Mouse (Mus musculus): ENCODE data around the gene Vps45. TPM values are rescaled to one million over a fixed set of nuclear protein-coding genes. Genes with fewer than 3 reads are reported as not detected.
A peak's percentile ranks its signal among the peaks of the same experiment; 100 is the strongest.

The Vps45 gene
- total and polyA plus RNA-seq, 3 experiments: 20.6 to 92.0 (median 28.9) TPM

DNA sequence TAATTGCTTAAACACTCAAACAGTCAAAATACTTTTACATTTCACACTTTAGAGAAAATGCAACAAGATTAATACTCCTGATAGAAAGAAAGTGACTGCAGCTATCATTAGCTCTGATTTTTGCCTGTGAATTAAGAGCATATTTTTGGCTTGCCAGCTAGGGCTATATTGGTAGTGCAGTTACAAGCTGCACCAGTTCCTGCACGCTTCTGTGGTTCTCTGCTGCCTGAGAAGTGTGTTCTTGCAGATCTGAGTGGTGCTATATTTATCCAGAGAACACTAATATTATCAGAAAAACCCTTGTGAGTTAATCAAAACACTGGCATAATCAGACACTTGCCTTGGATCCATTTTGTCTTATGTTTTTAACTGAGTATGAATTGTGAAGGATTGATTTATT, 15.2 kb downstream of the Vps45 start:
- TF ChIP-seq SIN3A (IDR thresholded peaks at IDR 0.05; ENCODE audit: low read length): no peak
- TF ChIP-seq BHLHE40 (IDR thresholded peaks at IDR 0.05; ENCODE audit: borderline replicate concordance, low read depth, low read length): no peak
- TF ChIP-seq USF1 (IDR thresholded peaks at IDR 0.05; ENCODE audit: low read depth, low read length): no peak
- TF ChIP-seq ZNF384 (IDR thresholded peaks at IDR 0.05; ENCODE audit: low read depth, low read length): no peak
- no peak for TF ChIP-seq ZC3H11A (IDR thresholded peaks at IDR 0.05; ENCODE audit: low read depth, low read length)
- no peak for TF ChIP-seq MYC (IDR thresholded peaks at IDR 0.05; ENCODE audit: low read depth, low read length)
- TF ChIP-seq KAT2A (conservative IDR thresholded peaks at IDR 0.05; ENCODE audit: low read depth, low read length): no peak
- no peak for TF ChIP-seq GABPA (IDR thresholded peaks at IDR 0.05; ENCODE audit: low read depth, low read length)
- TF ChIP-seq RCOR1 (IDR thresholded peaks at IDR 0.05; ENCODE audit: low read depth, low read length): no peak
- Histone ChIP-seq H3K4me1 (ENCODE audit: control insufficient read depth in 1 of 2, insufficient read depth in 2 of 2, low read length in 2 of 2) (no peaks in the 10 kb centered on the region), H3K9ac (ENCODE audit: control insufficient read depth, low read depth, low read length, poor library complexity, severe bottlenecking) (no peak overlapping the region), H3K79me2 (ENCODE audit: control insufficient read depth, insufficient read depth, low read length, poor library complexity) (no peaks in the 10 kb centered on the region), H3K27me3 (ENCODE audit: control insufficient read depth in 1 of 2, insufficient read depth in 2 of 2, low read length in 2 of 2) (no peaks in the 10 kb centered on the region), H3K9me3 (replicated peaks; ENCODE audit: insufficient read depth, low read length) (no peaks in the 10 kb centered on the region), H3K4me3 (ENCODE audit: control insufficient read depth in 1 of 2, insufficient read depth in 1 of 2, low read depth in 2 of 2, low read length in 2 of 2) (no peak overlapping the region), H3K36me3 (ENCODE audit: control insufficient read depth in 1 of 2, insufficient read depth in 2 of 2, low read length in 2 of 2) (no peaks in the 10 kb centered on the region; a peak in 1 of 4 replicates), H3K27ac (ENCODE audit: control insufficient read depth, low read depth, low read length) (no peak overlapping the region)
- no peak for DNase-seq (ENCODE audit: low read depth, low spot score)

DNA sequence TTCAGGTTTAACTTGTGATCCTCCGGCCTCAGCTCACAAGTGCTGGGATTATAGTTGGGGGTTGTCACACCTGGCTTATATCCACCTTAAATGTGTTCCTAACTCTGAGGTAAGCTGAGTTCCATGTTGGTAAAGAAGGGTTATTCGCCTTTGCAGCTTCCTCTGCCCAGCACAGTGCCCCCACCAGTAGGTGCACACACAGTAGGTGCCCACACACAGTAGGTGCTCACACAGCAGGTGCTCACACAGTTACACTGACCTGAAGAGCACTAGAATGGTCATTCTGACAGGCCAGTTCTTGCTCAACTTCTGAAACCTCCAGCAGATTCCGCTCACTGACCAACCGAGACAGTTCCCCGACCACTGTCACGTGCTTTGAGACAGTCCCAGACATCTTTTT, 17.2 kb downstream of the Vps45 start:
- TF ChIP-seq USF1 (IDR thresholded peaks at IDR 0.05; ENCODE audit: low read depth, low read length): no peak
- no peak for TF ChIP-seq NELFE (IDR thresholded peaks at IDR 0.05; ENCODE audit: low read depth, low read length)
- TF ChIP-seq POLR2A (IDR thresholded peaks at IDR 0.05; ENCODE audit: control insufficient read depth in 1 of 2, insufficient read depth in 1 of 2, low read depth in 1 of 2, low read length in 2 of 2, poor library complexity in 1 of 2): no peak
- no peak for TF ChIP-seq JUND (IDR thresholded peaks at IDR 0.05; ENCODE audit: low read depth, low read length)
- TF ChIP-seq ZKSCAN1 (IDR thresholded peaks at IDR 0.05; ENCODE audit: low read depth, low read length): peak; percentile 97
- Histone ChIP-seq H3K36me3 (ENCODE audit: control insufficient read depth in 1 of 2, insufficient read depth in 2 of 2, low read length in 2 of 2) (no peaks in the 10 kb centered on the region; a peak in 1 of 4 replicates), H3K4me1 (ENCODE audit: control insufficient read depth in 1 of 2, insufficient read depth in 2 of 2, low read length in 2 of 2) (no peaks in the 10 kb centered on the region), H3K9me3 (replicated peaks; ENCODE audit: insufficient read depth, low read length) (no peaks in the 10 kb centered on the region), H3K79me2 (ENCODE audit: control insufficient read depth, insufficient read depth, low read length, poor library complexity) (no peaks in the 10 kb centered on the region), H3K4me3 (ENCODE audit: control insufficient read depth in 1 of 2, insufficient read depth in 1 of 2, low read depth in 2 of 2, low read length in 2 of 2) (no peak overlapping the region), H3K27ac (ENCODE audit: control insufficient read depth, low read depth, low read length) (no peak overlapping the region), H3K9ac (ENCODE audit: control insufficient read depth, low read depth, low read length, poor library complexity, severe bottlenecking) (no peak overlapping the region), H3K27me3 (ENCODE audit: control insufficient read depth in 1 of 2, insufficient read depth in 2 of 2, low read length in 2 of 2) (no peaks in the 10 kb centered on the region)
- DNase-seq (ENCODE audit: low read depth, low spot score): no peak

DNA sequence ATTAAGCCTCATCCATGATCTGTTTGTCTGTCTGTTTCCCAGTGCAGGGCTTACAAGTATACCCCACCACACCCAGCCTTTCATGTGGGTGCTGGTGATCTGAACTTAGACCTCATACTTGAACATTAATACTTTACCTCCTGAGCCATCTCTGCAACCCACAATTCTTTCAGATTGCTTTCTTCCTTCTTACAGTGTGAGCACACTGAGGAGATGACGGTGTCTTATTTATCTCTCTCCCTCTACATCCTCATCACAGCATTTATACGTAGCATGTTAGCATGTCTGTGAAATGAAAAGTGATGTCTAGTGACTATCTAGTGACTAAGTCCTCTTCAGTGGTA, 17.6 kb downstream of the Vps45 start:
- no peaks in the 10 kb centered on the region for H3K27me3 ChIP-seq (ENCODE audit: control insufficient read depth in 1 of 2, insufficient read depth in 2 of 2, low read length in 2 of 2)
- H3K36me3 ChIP-seq (ENCODE audit: control insufficient read depth in 1 of 2, insufficient read depth in 2 of 2, low read length in 2 of 2): no peaks in the 10 kb centered on the region; a peak in 1 of 4 replicates
- DNase-seq (ENCODE audit: low read depth, low spot score): no peak
- no peaks in the 10 kb centered on the region for H3K4me1 ChIP-seq (ENCODE audit: control insufficient read depth in 1 of 2, insufficient read depth in 2 of 2, low read length in 2 of 2)
- no peak overlapping the region for H3K4me3 ChIP-seq (ENCODE audit: control insufficient read depth in 1 of 2, insufficient read depth in 1 of 2, low read depth in 2 of 2, low read length in 2 of 2)
- no peaks in the 10 kb centered on the region for H3K9me3 ChIP-seq (replicated peaks; ENCODE audit: insufficient read depth, low read length)
- H3K9ac ChIP-seq (ENCODE audit: control insufficient read depth, low read depth, low read length, poor library complexity, severe bottlenecking): no peak overlapping the region
- no peaks in the 10 kb centered on the region for H3K79me2 ChIP-seq (ENCODE audit: control insufficient read depth, insufficient read depth, low read length, poor library complexity)
- no peak overlapping the region for H3K27ac ChIP-seq (ENCODE audit: control insufficient read depth, low read depth, low read length)
- TF ChIP-seq RCOR1 (IDR thresholded peaks at IDR 0.05; ENCODE audit: low read depth, low read length): no peak
- no peak for TF ChIP-seq CHD1 (IDR thresholded peaks at IDR 0.05; ENCODE audit: low read depth, low read length)
- no peak for TF ChIP-seq ZNF384 (IDR thresholded peaks at IDR 0.05; ENCODE audit: low read depth, low read length)
- TF ChIP-seq MXI1 (IDR thresholded peaks at IDR 0.05; ENCODE audit: low read depth, low read length): no peak
- no peak for TF ChIP-seq RAD21 (IDR thresholded peaks at IDR 0.05; ENCODE audit: low read depth, low read length)
- no peak for TF ChIP-seq POLR2AphosphoS2 (IDR thresholded peaks at IDR 0.05; ENCODE audit: low read length)
- TF ChIP-seq MAX (IDR thresholded peaks at IDR 0.05; ENCODE audit: low read length): no peak
- TF ChIP-seq ZMIZ1 (IDR thresholded peaks at IDR 0.05; ENCODE audit: low read depth, low read length): no peak
- TF ChIP-seq ZKSCAN1 (IDR thresholded peaks at IDR 0.05; ENCODE audit: low read depth, low read length): no peak
- TF ChIP-seq GABPA (IDR thresholded peaks at IDR 0.05; ENCODE audit: low read depth, low read length): no peak
- no peak for TF ChIP-seq SIN3A (IDR thresholded peaks at IDR 0.05; ENCODE audit: low read length)
- no peak for TF ChIP-seq EP300 (IDR thresholded peaks at IDR 0.05; ENCODE audit: low read depth in 1 of 2, low read length in 2 of 2)
- no peak for TF ChIP-seq ELF1 (IDR thresholded peaks at IDR 0.05; ENCODE audit: low read depth, low read length)
- TF ChIP-seq TAL1 (IDR thresholded peaks at IDR 0.05; ENCODE audit: low read length): no peak
- TF ChIP-seq HCFC1 (IDR thresholded peaks at IDR 0.05; ENCODE audit: low read depth, low read length): no peak
- TF ChIP-seq NRF1 (IDR thresholded peaks at IDR 0.05; ENCODE audit: insufficient read depth, low read depth, low read length, poor library complexity, severe bottlenecking): no peak
